Comparison of ENCODE assay signal across 9 mouse cellular contexts in the genomic region with DNA sequence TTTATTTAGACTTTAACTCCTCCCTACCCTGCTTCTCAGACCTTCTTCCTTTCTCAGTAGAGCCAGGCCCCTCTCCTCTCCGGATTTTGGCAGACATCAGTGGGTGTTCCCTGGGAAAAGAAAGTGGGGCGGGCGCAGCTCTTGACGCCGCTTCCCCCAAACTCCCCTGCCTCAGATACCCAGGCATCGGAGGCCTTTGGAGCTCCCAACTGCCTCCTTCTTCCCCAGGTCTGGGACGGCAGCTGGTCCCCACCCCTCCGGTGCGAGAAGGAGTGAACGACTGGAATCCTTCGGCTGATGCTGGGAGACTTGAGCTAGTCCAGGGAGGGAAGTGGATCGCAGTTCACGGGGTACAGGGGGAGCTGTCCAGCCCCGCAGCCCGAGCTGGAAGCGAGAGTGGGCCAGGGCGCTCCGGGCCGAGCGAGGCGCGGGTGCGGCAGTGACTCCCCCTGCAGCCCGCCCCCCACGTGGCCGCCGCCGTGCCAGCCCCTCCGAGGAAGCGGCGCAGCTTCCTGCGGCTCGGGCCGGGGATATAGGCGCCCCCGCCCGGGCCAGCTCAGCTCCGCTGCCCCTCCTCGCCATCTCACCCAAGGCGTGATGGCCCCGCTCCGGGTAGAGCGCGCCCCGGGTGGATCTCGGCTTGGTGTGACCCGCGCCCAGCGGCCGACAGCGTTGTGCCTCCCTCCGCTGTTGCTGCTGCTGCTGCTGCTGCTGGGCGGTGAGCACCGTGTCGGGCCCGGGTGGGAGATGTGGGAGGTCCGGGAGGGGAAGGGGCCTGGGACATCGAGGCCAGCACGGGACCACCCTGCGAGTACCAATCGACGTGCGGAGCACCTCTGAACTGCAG. TPM values are rescaled to one million over a fixed set of nuclear protein-coding genes. Genes with fewer than 3 reads are reported as not detected.
DNase-seq lines count a peak whose midpoint lies in the region; ATAC-seq and TF ChIP-seq lines count a peak whose summit lies in the region.
"Had no signal": no experiment of that assay in that cellular context is flagged by ENCODE, and none has a peak within 500 bp of the region (broad histone marks: within the 10 kb centered on the region; RNA-seq: fewer than 3 reads in every experiment).

A gene (plus strand): TSS at position 174 of the 847 bp plus-strand sequence.

- no peak for DNase-seq in ES-E14 (ENCODE audit: low read depth, low spot score)
- DNase-seq in adrenal gland, adult (ENCODE audit: inconsistent age in 2 of 2, low spot score in 1 of 2), result peak; percentile 62 to 76
- DNase-seq in forebrain, embryonic 14.5 days (ENCODE audit: low spot score), result no peak
- peak; percentile 75 to 85 for DNase-seq in heart, postnatal 36 days
- peak in 1 of 2 experiments; percentile 46 for DNase-seq in layer of hippocampus, postnatal 25 days (ENCODE audit: extremely low spot score in 1 of 2, low spot score in 1 of 2)
- DNase-seq in lung, postnatal 14 days, result peak; percentile 79
- DNase-seq in right cerebral cortex, postnatal 4 days, result peak; percentile 63
- DNase-seq in spleen, postnatal 14 days (ENCODE audit: low spot score in 2 of 2), result no peak

- under 1% methylated on average over 61 of the region's 63 CpGs for WGBS in forebrain, embryonic 14.5 days

- peak within 1 kb of the TSS; percentile 90 for H3K4me2 ChIP-seq in forebrain, embryonic 14.5 days (ENCODE audit: low read length)

- no peak within 1 kb of the TSS for H3K27ac ChIP-seq in ES-E14 (ENCODE audit: insufficient read depth, low read depth, low read length, poor library complexity, severe bottlenecking)
- peak within 1 kb of the TSS; percentile 33; the same call in 1 of the 2 replicates for H3K27ac ChIP-seq in forebrain, embryonic 14.5 days (ENCODE audit: low read depth, low read length)
- H3K27ac ChIP-seq: macrophage had no signal

- peaks cover 0 to 15% of the 10 kb centered on the region in 2 experiments; a peak in 1 of 4 replicates for H3K4me1 ChIP-seq in ES-E14 (ENCODE audit: control insufficient read depth in 2 of 2, insufficient read depth in 2 of 2, low read length in 2 of 2, poor library complexity in 1 of 2)
- no peaks in the 10 kb centered on the region for H3K4me1 ChIP-seq in forebrain, embryonic 14.5 days (ENCODE audit: control insufficient read depth, insufficient read depth, low read length)

- peak within 1 kb of the TSS; percentile 29 for H3K9ac ChIP-seq in ES-E14 (ENCODE audit: insufficient read depth, low read depth, low read length, poor library complexity, severe bottlenecking)
- H3K9ac ChIP-seq in forebrain, embryonic 14.5 days (ENCODE audit: low read length), result peak within 1 kb of the TSS; percentile 68

- H3K36me3 ChIP-seq in ES-E14 (ENCODE audit: control insufficient read depth, insufficient read depth, low read length, poor library complexity, severe bottlenecking), result no peaks in the 10 kb centered on the region
- H3K36me3 ChIP-seq in forebrain, embryonic 14.5 days (ENCODE audit: control insufficient read depth, insufficient read depth, low read length), result no peaks in the 10 kb centered on the region

- peak within 1 kb of the TSS; percentile 55 to 57 for H3K4me3 ChIP-seq in ES-E14 (ENCODE audit: insufficient read depth in 1 of 2, low read depth in 1 of 2, low read length in 2 of 2, poor library complexity in 1 of 2, severe bottlenecking in 1 of 2)
- H3K4me3 ChIP-seq in forebrain, embryonic 14.5 days (ENCODE audit: low read depth, low read length), result peak within 1 kb of the TSS; percentile 51

- in situ Hi-C loops in ES-E14 (cut with MboI; ENCODE audit: low sequenced_read_pairs in 2 of 2, unreplicated experiment in 2 of 2), result no loop called here

- intact Hi-C loops in heart, postnatal 36 days (cut with DNase I), result no loop called here

- peaks cover 36% of the 10 kb centered on the region for H3K27me3 ChIP-seq in forebrain, embryonic 14.5 days (replicated peaks; ENCODE audit: control insufficient read depth, insufficient read depth, low read length)

- no peaks in the 10 kb centered on the region for H3K9me3 ChIP-seq in ES-E14 (ENCODE audit: control insufficient read depth, insufficient read depth, low read depth, low read length)
- H3K9me3 ChIP-seq in forebrain, embryonic 14.5 days (replicated peaks; ENCODE audit: control insufficient read depth, low read length), result no peaks in the 10 kb centered on the region

- ATAC-seq in forebrain, embryonic 14.5 days, result peak; percentile 73

TF ChIP-seq in ES-E14, 5 proteins besides CTCF, POLR2A, EP300 and RAD21:
- TF ChIP-seq HCFC1 (IDR thresholded peaks at IDR 0.05; ENCODE audit: borderline replicate concordance, insufficient read depth, low read length) (no peak), ZC3H11A (IDR thresholded peaks at IDR 0.05; ENCODE audit: borderline replicate concordance, low read depth, low read length) (no peak), ZNF384 (IDR thresholded peaks at IDR 0.05; ENCODE audit: low read depth, low read length) (no peak), CHD2 (IDR thresholded peaks at IDR 0.05; ENCODE audit: low read depth, low read length) (no peak), MAFK (IDR thresholded peaks at IDR 0.05; ENCODE audit: insufficient read depth, low read depth, low read length) (no peak)

RNA-seq across cellular contexts. Expression of the gene that starts here (rescaled TPM):
- 4.0 and 5.6 TPM in 2 replicates for total RNA-seq in ES-E14 (2012; rRNA removed)
- polyA plus RNA-seq in forebrain, embryonic 14.5 days (2014; fragmentation: Nextera tagmentation; extraction: Ambion mirVana), result 80.4 and 80.9 TPM in 2 replicates
- 100 to 1,000 TPM in 1 of 2 experiments, 10 to 100 TPM in 1; 88.9 to 132 TPM for total RNA-seq in heart, postnatal 36 days (2021)
- total RNA-seq in layer of hippocampus, postnatal 25 days (2021), result 10 to 100 TPM; 50.2 to 72.5 TPM
- polyA plus RNA-seq: macrophage had no signal

Comparison
In these comparisons a context has a peak if more than half of its experiments do, and no peak if none do; other contexts are left out.
1. DNase-seq: peak in adrenal gland, adult (2 of 2), heart, postnatal 36 days (2 of 2), lung, postnatal 14 days (single experiment) and right cerebral cortex, postnatal 4 days (single experiment); none in ES-E14 (single experiment), forebrain, embryonic 14.5 days (single experiment) and spleen, postnatal 14 days (0 of 2).